Mouse (Mus musculus): ENCODE results near the gene Mmp9.

DNA sequence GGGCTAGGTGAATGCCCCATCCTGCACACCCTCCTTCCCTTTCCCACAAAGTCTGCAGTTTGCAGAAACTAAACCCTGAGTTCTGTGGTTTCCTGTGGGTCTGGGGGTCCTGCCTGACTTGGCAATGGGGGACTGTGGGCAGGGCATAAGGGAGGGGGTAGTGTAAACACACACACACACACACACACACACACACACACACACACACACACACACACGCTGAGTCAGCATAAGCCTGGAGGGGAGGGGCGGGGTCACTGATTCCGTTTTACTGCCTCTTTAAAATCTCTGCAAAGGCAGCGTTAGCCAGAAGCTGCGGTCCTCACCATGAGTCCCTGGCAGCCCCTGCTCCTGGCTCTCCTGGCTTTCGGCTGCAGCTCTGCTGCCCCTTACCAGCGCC is 7.3 kb downstream of the Mmp9 start:
- TF ChIP-seq GATA1 (IDR thresholded peaks at IDR 0.05; ENCODE audit: low read length) = no peak
- no peak for TF ChIP-seq TAL1 (IDR thresholded peaks at IDR 0.05; ENCODE audit: low read length)
